In genomic region chr7:71704661-71705240, GRCm38 (mm10) we compare ENCODE assay signal across 7 mouse cellular contexts.
A peak's percentile ranks its signal among the peaks of the same experiment; 100 is the strongest.
DNase-seq lines count a peak whose midpoint lies in the region; ATAC-seq lines count a peak whose summit lies in the region.

No protein-coding gene starts in this region.

- ATAC-seq in hindbrain, embryonic 16.5 days: no peak

- no peaks in the 10 kb centered on the region for H3K9me3 ChIP-seq in embryonic facial prominence, embryonic 10.5 days
- no peaks in the 10 kb centered on the region for H3K9me3 ChIP-seq in forebrain, embryonic 10.5 days
- no peaks in the 10 kb centered on the region for H3K9me3 ChIP-seq in hindbrain, embryonic 16.5 days (ENCODE audit: control insufficient read depth, low read length)

- peak overlapping the region; percentile 70 for H3K4me3 ChIP-seq in embryonic facial prominence, embryonic 10.5 days
- H3K4me3 ChIP-seq in forebrain, embryonic 10.5 days: peak overlapping the region; percentile 67
- peak overlapping the region; percentile 59 for H3K4me3 ChIP-seq in hindbrain, embryonic 16.5 days (ENCODE audit: low read length)

- no peak overlapping the region for H3K9ac ChIP-seq in hindbrain, embryonic 16.5 days (ENCODE audit: low read depth, low read length)

- peaks cover 20% of the 10 kb centered on the region for H3K27me3 ChIP-seq in embryonic facial prominence, embryonic 10.5 days (replicated peaks; ENCODE audit: low read depth, poor library complexity, severe bottlenecking)
- peaks cover 42% of the 10 kb centered on the region for H3K27me3 ChIP-seq in forebrain, embryonic 10.5 days (ENCODE audit: poor library complexity, severe bottlenecking)
- no peaks in the 10 kb centered on the region for H3K27me3 ChIP-seq in hindbrain, embryonic 16.5 days (replicated peaks; ENCODE audit: control insufficient read depth, insufficient read depth, low read length)

- WGBS in embryonic facial prominence, embryonic 10.5 days: 59% methylated on average over 4 of the region's 4 CpGs
- 61% methylated on average over 4 of the region's 4 CpGs for WGBS in forebrain, embryonic 10.5 days
- WGBS in hindbrain, embryonic 16.5 days: 62% methylated on average over 4 of the region's 4 CpGs

- no peaks in the 10 kb centered on the region for H3K36me3 ChIP-seq in embryonic facial prominence, embryonic 10.5 days (replicated peaks)
- H3K36me3 ChIP-seq in forebrain, embryonic 10.5 days (replicated peaks): no peaks in the 10 kb centered on the region
- H3K36me3 ChIP-seq in hindbrain, embryonic 16.5 days (ENCODE audit: control insufficient read depth, insufficient read depth, low read length): no peaks in the 10 kb centered on the region

- peak overlapping the region; percentile 92 for H3K4me2 ChIP-seq in hindbrain, embryonic 16.5 days (ENCODE audit: low read length)

- no peak for DNase-seq in embryonic facial prominence, embryonic 10.5 days (ENCODE audit: low spot score)
- DNase-seq in forebrain, embryonic 10.5 days (ENCODE audit: extremely low spot score, low spot score): no peak
- DNase-seq in lung, postnatal 25 days (ENCODE audit: low spot score): peak; percentile 0
- no peak for DNase-seq in adrenal gland, postnatal 14 days
- DNase-seq in spleen, postnatal 36 days (ENCODE audit: low spot score in 2 of 2): no peak
- DNase-seq in urinary bladder, postnatal 14 days (ENCODE audit: low spot score): no peak

- H3K27ac ChIP-seq in embryonic facial prominence, embryonic 10.5 days (replicated peaks): peak overlapping the region; percentile 95; the same call in 1 of the 2 replicates
- H3K27ac ChIP-seq in forebrain, embryonic 10.5 days: peak overlapping the region; percentile 94
- no peak overlapping the region; the same call in 1 of the 2 replicates for H3K27ac ChIP-seq in hindbrain, embryonic 16.5 days (ENCODE audit: low read depth, low read length)

- peaks cover 12% of the 10 kb centered on the region; the same call in 1 of the 2 replicates for H3K4me1 ChIP-seq in embryonic facial prominence, embryonic 10.5 days
- peaks cover 14% of the 10 kb centered on the region for H3K4me1 ChIP-seq in forebrain, embryonic 10.5 days
- peaks cover 3% of the 10 kb centered on the region; the same call in 1 of the 2 replicates for H3K4me1 ChIP-seq in hindbrain, embryonic 16.5 days (ENCODE audit: control insufficient read depth, insufficient read depth, low read depth, low read length)
